Mouse (Mus musculus) intestine, embryonic 14.5 days (tissue): ENCODE results near the gene Kif9. TPM values are rescaled to one million over a fixed set of nuclear protein-coding genes. Genes with fewer than 3 reads are reported as not detected.

Experiments
- ATAC-seq: fragments of 200-750 bp; cut with Nextera tagmentation; replicated peaks from 2 replicates; pipeline ENCODE4 v1.8.0; 2017; ENCODE audit warnings: low read depth, moderate number of reproducible peaks, moderate TSS enrichment, moderate library complexity; ENCODE audit not compliant: low FRiP score, low TSS enrichment
- DNase-seq: peaks from one replicate; pipeline ENCODE4 v3.0.0-alpha.2; 2018; ENCODE audit warnings: low spot score
- H3K27ac ChIP-seq: fragments of 300-500 bp; sonication (generic); 2 replicates; pipeline ENCODE4 v1.5.1; 2014; ENCODE audit warnings: low read depth, mild to moderate bottlenecking, control low read depth
- H3K27me3 ChIP-seq: fragments of 300-500 bp; sonication (generic); replicated peaks from 2 replicates; pipeline ENCODE4 v1.6.1; 2014; ENCODE audit warnings: low read length, control low read depth; ENCODE audit not compliant: control insufficient read depth, insufficient read depth
- H3K36me3 ChIP-seq: fragments of 300-500 bp; sonication (generic); 2 replicates; pipeline ENCODE4 v1.6.1; 2014; ENCODE audit warnings: low read length, control low read depth; ENCODE audit not compliant: control insufficient read depth, insufficient read depth
- H3K4me1 ChIP-seq: fragments of 300-500 bp; sonication (generic); replicated peaks from 2 replicates; pipeline ENCODE4 v1.6.1; 2014; ENCODE audit warnings: low read length, control low read depth, mixed read lengths; ENCODE audit not compliant: control insufficient read depth, insufficient read depth
- H3K4me2 ChIP-seq: fragments of 300-500 bp; sonication (generic); 2 replicates; pipeline ENCODE4 v1.6.1; 2014; ENCODE audit warnings: low read length
- H3K4me3 ChIP-seq: fragments of 300-500 bp; sonication (generic); 2 replicates; pipeline ENCODE4 v1.5.1; 2014; ENCODE audit warnings: low read depth, low read length, control low read depth, mixed read lengths
- H3K9ac ChIP-seq: fragments of 300-500 bp; sonication (generic); 2 replicates; pipeline ENCODE4 v1.6.1; 2014; ENCODE audit warnings: mild to moderate bottlenecking, low read length
- H3K9me3 ChIP-seq: fragments of 300-500 bp; sonication (generic); 2 replicates; pipeline ENCODE4 v1.6.1; 2016; ENCODE audit warnings: low read length, control low read depth; ENCODE audit not compliant: control insufficient read depth
- WGBS: fragments of 180-500 bp; shearing (Covaris S2); extraction: QIAGEN DNeasy Blood & Tissue Kit; methylation state at CpG from one replicate; pipeline ENCODE4 v1.1.7; 2014; 5-methylcytosine and 5-hydroxymethylcytosine counted together
- polyA plus RNA-seq: library from polyadenylated mRNA; unstranded; fragments of >200 nt; fragmentation: Nextera tagmentation; extraction: Ambion mirVana; gene quantifications from 2 replicates; pipeline ENCODE4 v1.2.1, GENCODE M21; 2014

The Kif9 gene
- polyA plus RNA-seq, 1 experiment from 2014 or later, result 1.3 TPM

GRCm38 (mm10) chr9:110477951-110478350 is 1.2 kb downstream of the Kif9 start:
- Histone ChIP-seq H3K27ac (no peak overlapping the region), H3K4me3 (no peak overlapping the region), H3K9me3 (no peaks in the 10 kb centered on the region), H3K4me1 (peaks cover 6% of the 10 kb centered on the region), H3K4me2 (no peak overlapping the region), H3K9ac (no peak overlapping the region), H3K27me3 (0 out of 2 replicates have a peak, but pooled peaks cover 3% of the 10 kb centered on the region), H3K36me3 (no peaks in the 10 kb centered on the region)
- WGBS, result 50% methylated on average over 11 of the region's 11 CpGs
- DNase-seq (no peak), ATAC-seq (no peak)

GRCm38 (mm10) chr9:110478639-110479038 is 1.9 kb downstream of the Kif9 start:
- Histone ChIP-seq H3K4me3 (no peak overlapping the region), H3K4me2 (no peak overlapping the region), H3K9ac (no peak overlapping the region), H3K9me3 (no peaks in the 10 kb centered on the region), H3K27me3 (0 out of 2 replicates have a peak, but pooled peaks cover 3% of the 10 kb centered on the region), H3K27ac (no peak overlapping the region), H3K36me3 (no peaks in the 10 kb centered on the region), H3K4me1 (peaks cover 6% of the 10 kb centered on the region)
- DNase-seq (no peak), ATAC-seq (no peak)
- 77% methylated on average over 4 of the region's 4 CpGs for WGBS

GRCm38 (mm10) chr9:110488841-110489240 is 12.1 kb downstream of the Kif9 start:
- no peaks in the 10 kb centered on the region for H3K4me1 ChIP-seq
- no peak overlapping the region for H3K27ac ChIP-seq
- no peak overlapping the region for H3K9ac ChIP-seq
- no peak for DNase-seq
- H3K27me3 ChIP-seq, result no peaks in the 10 kb centered on the region
- no peaks in the 10 kb centered on the region for H3K36me3 ChIP-seq
- H3K4me3 ChIP-seq, result no peak overlapping the region
- no peak for ATAC-seq
- no peak overlapping the region for H3K4me2 ChIP-seq
- peaks cover 5% of the 10 kb centered on the region; the same call in 1 of the 2 replicates for H3K9me3 ChIP-seq
- WGBS, result 57% methylated on average over 4 of the region's 4 CpGs

DNA sequence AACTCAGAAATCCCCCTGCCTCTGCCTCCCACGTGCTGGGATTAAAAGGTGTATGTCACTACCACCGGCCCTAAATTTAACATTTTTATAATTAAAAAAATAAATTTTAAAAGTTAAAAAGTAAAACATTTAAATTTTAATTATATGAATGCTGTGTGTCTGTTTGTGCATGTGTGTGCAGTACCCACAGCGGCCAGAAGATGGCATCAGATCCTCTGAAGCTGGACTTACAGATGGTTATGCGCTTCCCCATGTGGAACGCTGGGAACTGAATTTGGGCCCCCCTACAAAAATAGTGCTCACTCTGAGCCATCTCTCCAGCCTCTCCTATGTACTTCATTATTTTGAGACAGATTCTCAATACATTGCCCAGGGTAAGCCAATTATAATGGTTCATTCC is 14.2 kb downstream of the Kif9 start:
- Histone ChIP-seq H3K27me3 (no peaks in the 10 kb centered on the region), H3K27ac (no peak overlapping the region), H3K9ac (no peak overlapping the region), H3K4me2 (no peak overlapping the region), H3K36me3 (no peaks in the 10 kb centered on the region), H3K4me3 (no peak overlapping the region), H3K9me3 (peaks cover 5% of the 10 kb centered on the region; the same call in 1 of the 2 replicates), H3K4me1 (no peaks in the 10 kb centered on the region)
- 64% methylated on average over 5 of the region's 5 CpGs for WGBS
- no peak for DNase-seq
- ATAC-seq, result no peak

- H3K4me2 ChIP-seq, result no peak overlapping the region
- no peaks in the 10 kb centered on the region for H3K4me1 ChIP-seq
- no peak overlapping the region for H3K27ac ChIP-seq
- H3K9ac ChIP-seq, result no peak overlapping the region
- H3K36me3 ChIP-seq, result no peaks in the 10 kb centered on the region
- no peak overlapping the region for H3K4me3 ChIP-seq
- 43% methylated on average over 2 of the region's 2 CpGs for WGBS
- H3K9me3 ChIP-seq, result no peaks in the 10 kb centered on the region
- no peak for DNase-seq
- ATAC-seq, result no peak; the same call in 1 of the 2 replicates
- no peaks in the 10 kb centered on the region for H3K27me3 ChIP-seq
Measured at GRCm38 (mm10) chr9:110525737-110526136, 49.0 kb downstream of the Kif9 start.

DNA sequence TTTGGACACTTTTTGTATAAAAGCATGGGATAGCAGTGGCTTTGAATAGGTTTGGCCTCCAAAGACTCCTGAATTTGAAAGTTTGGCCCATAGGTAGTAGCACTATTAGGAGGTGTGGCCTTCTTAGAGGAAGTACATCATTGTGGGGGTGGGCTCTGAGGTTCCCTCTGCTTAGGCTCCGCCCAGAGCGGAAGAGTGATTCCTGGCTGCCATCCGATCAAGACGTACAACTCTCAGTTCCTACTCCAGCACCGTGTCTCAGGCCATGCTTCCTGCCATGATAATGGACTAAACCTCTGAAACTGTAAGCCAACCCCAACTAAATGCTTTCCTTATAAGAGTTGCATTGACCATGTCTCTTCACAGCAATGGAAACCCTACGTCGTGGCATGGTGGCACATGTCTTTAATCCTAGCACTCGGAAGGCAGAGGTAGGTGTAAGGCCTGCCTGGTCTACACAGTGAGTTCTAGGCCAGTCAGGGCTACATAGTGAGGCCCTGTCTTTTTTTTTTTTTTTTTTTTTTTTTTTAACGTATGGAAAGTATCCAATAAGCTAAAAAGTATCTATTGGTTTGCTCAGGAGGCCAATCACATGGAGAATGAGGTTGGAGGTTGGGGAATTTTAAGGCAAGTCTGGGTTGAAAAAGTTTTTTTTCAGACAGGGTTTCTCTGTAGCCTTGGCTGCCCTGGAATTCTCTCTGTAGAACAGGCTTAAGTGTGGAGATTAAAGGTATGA is 52.4 kb downstream of the Kif9 start:
- Histone ChIP-seq H3K4me2 (no peak overlapping the region), H3K9me3 (no peaks in the 10 kb centered on the region), H3K9ac (no peak overlapping the region), H3K27ac (no peak overlapping the region), H3K27me3 (no peaks in the 10 kb centered on the region), H3K4me1 (peaks cover 7% of the 10 kb centered on the region), H3K4me3 (no peak overlapping the region), H3K36me3 (no peaks in the 10 kb centered on the region)
- no peak for DNase-seq
- ATAC-seq, result no peak
- 49% methylated on average over 9 of the region's 9 CpGs for WGBS

DNA sequence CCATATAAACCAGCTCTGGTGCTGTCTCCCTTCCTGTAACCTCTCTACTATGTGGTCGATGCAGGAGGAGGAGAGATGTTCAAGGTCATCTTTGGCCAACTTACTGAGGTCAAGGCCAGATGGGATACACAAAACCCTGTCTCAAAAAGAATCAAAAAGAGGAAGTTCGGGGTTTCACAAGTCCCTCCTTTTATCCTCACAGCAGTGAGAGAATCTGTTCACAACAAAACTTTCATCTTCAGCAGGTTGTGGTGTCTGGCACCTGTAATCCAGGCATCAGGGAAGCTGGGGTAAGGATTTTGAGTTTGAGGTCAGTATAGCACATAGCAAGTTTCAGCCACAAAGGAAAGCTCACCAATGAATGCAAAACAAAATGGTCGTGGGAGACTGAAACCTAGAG is 53.9 kb downstream of the Kif9 start:
- Histone ChIP-seq H3K4me1 (peaks cover 14% of the 10 kb centered on the region), H3K4me3 (no peak overlapping the region), H3K9me3 (no peaks in the 10 kb centered on the region), H3K27me3 (no peaks in the 10 kb centered on the region), H3K9ac (no peak overlapping the region), H3K27ac (no peak overlapping the region), H3K4me2 (no peak overlapping the region), H3K36me3 (no peaks in the 10 kb centered on the region)
- DNase-seq (no peak), ATAC-seq (no peak)
- 70% methylated on average over 3 of the region's 3 CpGs for WGBS

DNA sequence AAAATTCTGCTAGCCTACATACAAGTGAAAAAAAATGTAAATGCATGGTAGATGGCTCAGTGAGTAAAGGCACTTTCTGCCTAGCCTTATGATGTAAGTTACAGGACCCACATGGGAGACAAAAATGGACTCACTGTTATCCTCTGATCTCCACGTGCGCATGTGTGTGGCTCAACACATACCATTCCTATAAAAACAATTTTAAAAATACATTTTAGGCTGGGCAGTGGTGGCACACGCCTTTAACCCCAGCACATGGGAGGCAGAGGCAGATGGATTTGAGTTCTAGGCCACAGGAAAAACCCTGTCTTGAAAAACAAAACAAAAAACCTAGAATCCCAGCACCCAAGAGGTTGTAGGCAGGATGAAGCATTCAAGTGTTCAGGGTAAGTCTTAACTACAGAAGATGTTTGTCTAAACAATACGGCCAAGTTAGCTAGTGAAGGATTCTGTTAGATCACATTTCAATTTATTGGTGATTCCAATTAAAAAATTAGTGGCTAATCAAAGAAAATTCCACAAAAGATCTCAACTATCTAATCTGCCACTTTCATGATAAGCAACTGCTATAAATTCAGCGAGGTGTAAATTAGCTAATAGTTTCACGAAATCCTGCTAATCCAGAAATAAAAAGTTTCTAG is 54.5 kb downstream of the Kif9 start:
- H3K4me2 ChIP-seq, result peak overlapping the region; percentile 44
- H3K4me1 ChIP-seq, result peaks cover 14% of the 10 kb centered on the region
- peak overlapping the region; percentile 99 for H3K27ac ChIP-seq
- H3K36me3 ChIP-seq, result no peaks in the 10 kb centered on the region
- H3K27me3 ChIP-seq, result no peaks in the 10 kb centered on the region
- ATAC-seq, result no peak
- H3K4me3 ChIP-seq, result peak overlapping the region; percentile 95
- WGBS, result 22% methylated on average over 6 of the region's 6 CpGs
- no peaks in the 10 kb centered on the region for H3K9me3 ChIP-seq
- H3K9ac ChIP-seq, result peak overlapping the region; percentile 99
- peak; percentile 55 for DNase-seq
